Comparison of ENCODE assay signal across 9 mouse cellular contexts in genomic region chr4:115952758-115953157, GRCm38 (mm10). TPM values are rescaled to one million over a fixed set of nuclear protein-coding genes. Genes with fewer than 3 reads are reported as not detected.
DNase-seq lines count a peak whose midpoint lies in the region; ATAC-seq lines count a peak whose summit lies in the region.
"Had no signal": no experiment of that assay in that cellular context is flagged by ENCODE, and none has a peak within 500 bp of the region (broad histone marks: within the 10 kb centered on the region; RNA-seq: fewer than 3 reads in every experiment).

No protein-coding gene starts in this region.

- no peak for ATAC-seq in liver, embryonic 12.5 days
- ATAC-seq in monocyte, adult 5-6 weeks (replicated peaks; ENCODE audit: insufficient number of reproducible peaks, low FRiP score, low TSS enrichment, poor library complexity, severe bottlenecking), result peak; percentile 56; the same call in 1 of the 2 replicates

- H3K27ac ChIP-seq in liver, embryonic 12.5 days, result no peak overlapping the region
- H3K27ac ChIP-seq: macrophage had no signal

- no peaks in the 10 kb centered on the region for H3K9me3 ChIP-seq in liver, embryonic 12.5 days (replicated peaks)

- DNase-seq in liver (peak; percentile 44), MN1 (ENCODE audit: low spot score) (peak; percentile 49)
- peak; percentile 78 to 82 for DNase-seq in cerebellum, postnatal 10 days
- DNase-seq in heart, postnatal 14 days, result peak; percentile 57 to 70
- DNase-seq in left cerebral cortex, postnatal 10 days (ENCODE audit: extremely low spot score in 1 of 2, low spot score in 2 of 2), result peak; percentile 17 to 56
- peak; percentile 43 for DNase-seq in thymus, postnatal 0 days (ENCODE audit: low spot score)

- 8% methylated on average over 6 of the region's 6 CpGs for WGBS in liver, embryonic 12.5 days (ENCODE audit: insufficient replicate concordance)

- H3K9ac ChIP-seq in liver, embryonic 12.5 days, result no peak overlapping the region

- H3K4me1 ChIP-seq in liver, embryonic 12.5 days, result no peaks in the 10 kb centered on the region

- H3K4me3 ChIP-seq in liver, embryonic 12.5 days, result no peak overlapping the region

- H3K27me3 ChIP-seq in liver, embryonic 12.5 days (replicated peaks), result peaks cover 96% of the 10 kb centered on the region

- H3K36me3 ChIP-seq in liver, embryonic 12.5 days, result no peaks in the 10 kb centered on the region

- H3K4me2 ChIP-seq in liver, embryonic 12.5 days, result no peak overlapping the region

- intact Hi-C loops in heart, postnatal 14 days (cut with DNase I), result loop anchor here (1.0 kb wide), 2 partner anchors 49 to 221 kb away; no protein-coding TSS in a partner anchor
- intact Hi-C loops in left cerebral cortex, postnatal 10 days (cut with DNase I), result loop anchor here (2.0 to 10.0 kb wide), 2 partner anchors 54 to 218 kb away; partner anchors contain the start of gene Efcab14

RNA-seq across cellular contexts. Expression of gene Dmbx1, which starts 13.0 kb away (rescaled TPM):
- not detected in 2 replicates for polyA plus RNA-seq in liver, embryonic 12.5 days (2016; fragmentation: Nextera tagmentation; extraction: Ambion mirVana)
- total RNA-seq in heart, postnatal 14 days (2021), result not detected
- total RNA-seq in left cerebral cortex, postnatal 10 days (2021), result under 1 TPM; 0.21 to 0.22 TPM
- total RNA-seq in monocyte, adult 5-6 weeks (2017), result not detected in 3 replicates
- 0.04 and 0.05 TPM in 2 replicates for polyA plus RNA-seq in thymus, postnatal 0 days (2015; fragmentation: Nextera tagmentation; extraction: Ambion mirVana)
- polyA plus RNA-seq: macrophage had no signal
